Mouse (Mus musculus) midbrain, embryonic 16.5 days (tissue): ENCODE data around the gene Kcnab1. TPM values are rescaled to one million over a fixed set of nuclear protein-coding genes. Genes with fewer than 3 reads are reported as not detected.

Source experiments
- ATAC-seq: fragments of 200-750 bp; cut with Nextera tagmentation; 2 replicates; pipeline ENCODE4 v1.8.0; 2017; ENCODE audit warnings: moderate TSS enrichment
- H3K27ac ChIP-seq: fragments of 300-500 bp; sonication (generic); 2 replicates; pipeline ENCODE4 v1.5.1; 2014; ENCODE audit warnings: mild to moderate bottlenecking, low read length, mixed read lengths
- H3K27me3 ChIP-seq: fragments of 300-500 bp; sonication (generic); 2 replicates; pipeline ENCODE4 v1.6.1; 2014; ENCODE audit warnings: low read depth, low read length, mixed read lengths; ENCODE audit not compliant: control insufficient read depth, insufficient read depth
- H3K36me3 ChIP-seq: fragments of 300-500 bp; sonication (generic); 2 replicates; pipeline ENCODE4 v1.6.1; 2014; ENCODE audit warnings: mild to moderate bottlenecking, low read length, moderate library complexity, mixed read lengths; ENCODE audit not compliant: control insufficient read depth, insufficient read depth
- H3K4me1 ChIP-seq: fragments of 300-500 bp; sonication (generic); 2 replicates; pipeline ENCODE4 v1.6.1; 2014; ENCODE audit warnings: mild to moderate bottlenecking, low read length, mixed read lengths; ENCODE audit not compliant: control insufficient read depth, insufficient read depth
- H3K4me2 ChIP-seq: fragments of 300-500 bp; sonication (generic); 2 replicates; pipeline ENCODE4 v1.6.1; 2014; ENCODE audit warnings: mild to moderate bottlenecking, low read length, mixed read lengths
- H3K4me3 ChIP-seq: fragments of 300-500 bp; sonication (generic); 2 replicates; pipeline ENCODE4 v1.5.1; 2014; ENCODE audit warnings: low read depth, mild to moderate bottlenecking, low read length, moderate library complexity, mixed read lengths
- H3K9ac ChIP-seq: fragments of 300-500 bp; sonication (generic); 2 replicates; pipeline ENCODE4 v1.6.1; 2014; ENCODE audit warnings: low read depth, low read length, mixed read lengths
- H3K9me3 ChIP-seq: fragments of 300-500 bp; sonication (generic); replicated peaks from 2 replicates; pipeline ENCODE4 v1.6.1; 2014; ENCODE audit warnings: mild to moderate bottlenecking, low read length, mixed read lengths; ENCODE audit not compliant: control insufficient read depth, poor library complexity, severe bottlenecking
- WGBS: fragments of 180-500 bp; shearing (Covaris S2); extraction: QIAGEN DNeasy Blood & Tissue Kit; methylation state at CpG from one replicate; pipeline ENCODE4 v1.1.7; 2014; 5-methylcytosine and 5-hydroxymethylcytosine counted together
- polyA plus RNA-seq: library from polyadenylated mRNA; unstranded; fragments of >200 nt; fragmentation: Nextera tagmentation; extraction: Ambion mirVana; gene quantifications from 2 replicates; pipeline ENCODE4 v1.2.1, GENCODE M21; 2015

Kcnab1 gene
- polyA plus RNA-seq, 1 experiment from 2014 or later = 9.0 TPM

DNA sequence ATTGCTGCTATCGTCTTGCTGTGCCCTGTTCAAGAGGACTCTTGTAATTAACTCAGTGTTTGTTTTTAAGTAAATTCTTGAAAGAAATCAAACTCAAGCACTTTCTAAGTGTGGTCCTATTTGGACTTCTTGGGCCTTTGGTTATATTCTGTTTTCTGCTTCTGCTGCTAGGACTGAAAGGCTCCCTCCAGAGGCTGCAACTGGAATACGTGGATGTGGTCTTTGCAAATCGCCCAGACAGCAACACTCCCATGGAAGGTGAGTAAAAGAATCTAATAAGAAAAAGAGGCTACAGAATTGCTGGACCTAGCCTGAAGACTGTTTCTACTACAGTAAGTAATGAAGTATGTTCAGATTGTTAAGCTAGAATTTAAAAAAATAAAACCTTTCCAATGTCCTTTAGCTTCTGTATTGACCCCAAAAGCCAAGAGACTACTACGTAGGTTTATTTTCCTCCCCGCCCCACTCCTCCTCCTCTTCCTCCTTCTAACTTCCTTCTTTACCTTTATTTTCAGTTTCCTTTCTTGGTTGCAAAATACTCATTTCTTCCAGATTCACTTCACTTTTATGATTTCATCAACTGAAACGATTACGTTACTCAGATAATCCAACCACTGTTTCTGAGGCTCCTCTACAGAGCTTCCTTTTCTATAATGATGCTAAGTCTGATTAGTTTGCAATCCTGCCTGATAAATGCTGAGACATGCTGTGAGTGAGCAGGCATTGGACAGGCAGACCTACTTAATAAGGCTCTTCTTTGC is 210.2 kb downstream of the Kcnab1 start:
- Histone ChIP-seq H3K4me3 (no peak overlapping the region), H3K4me2 (no peak overlapping the region), H3K36me3 (no peaks in the 10 kb centered on the region), H3K9ac (no peak overlapping the region), H3K4me1 (no peaks in the 10 kb centered on the region), H3K27ac (no peak overlapping the region), H3K27me3 (no peaks in the 10 kb centered on the region), H3K9me3 (no peaks in the 10 kb centered on the region)
- no peak for ATAC-seq
- WGBS = 70% methylated on average over 7 of the region's 7 CpGs

DNA sequence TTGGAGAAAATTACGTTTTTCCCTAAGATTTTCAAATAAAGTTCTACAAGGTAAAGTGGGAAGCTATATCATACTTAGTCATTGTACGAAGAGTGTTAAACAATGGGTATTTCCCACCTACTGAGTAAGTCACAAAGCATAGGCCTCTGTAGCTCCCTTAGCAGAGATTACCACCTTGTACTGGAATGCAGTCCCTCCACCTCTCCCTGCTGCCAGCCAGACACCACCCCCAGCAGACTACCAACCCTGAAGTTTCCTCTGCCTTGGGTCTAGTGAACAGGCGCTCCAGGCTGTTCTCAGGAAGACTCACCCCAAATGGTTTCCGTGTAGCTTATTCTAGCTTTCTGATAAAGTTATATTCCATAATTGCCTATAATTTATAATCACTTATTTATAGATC is 211.8 kb downstream of the Kcnab1 start:
- H3K36me3 ChIP-seq = no peaks in the 10 kb centered on the region
- ATAC-seq = no peak
- no peak overlapping the region for H3K4me2 ChIP-seq
- no peaks in the 10 kb centered on the region for H3K4me1 ChIP-seq
- no peak overlapping the region for H3K27ac ChIP-seq
- H3K9ac ChIP-seq = no peak overlapping the region
- 89% methylated on average over 4 of the region's 4 CpGs for WGBS
- no peaks in the 10 kb centered on the region for H3K9me3 ChIP-seq
- H3K4me3 ChIP-seq = no peak overlapping the region
- H3K27me3 ChIP-seq = no peaks in the 10 kb centered on the region

- ATAC-seq = peak; percentile 48; the same call in 1 of the 2 replicates
- Histone ChIP-seq H3K4me3 (no peak overlapping the region), H3K27ac (no peak overlapping the region; the same call in 1 of the 2 replicates), H3K9ac (no peak overlapping the region), H3K4me1 (no peaks in the 10 kb centered on the region), H3K27me3 (no peaks in the 10 kb centered on the region), H3K9me3 (no peaks in the 10 kb centered on the region), H3K4me2 (no peak overlapping the region), H3K36me3 (no peaks in the 10 kb centered on the region)
- 86% methylated on average over 14 of the region's 14 CpGs for WGBS
Measured at GRCm38 (mm10) chr3:65321981-65322779, 213.0 kb downstream of the Kcnab1 start.

DNA sequence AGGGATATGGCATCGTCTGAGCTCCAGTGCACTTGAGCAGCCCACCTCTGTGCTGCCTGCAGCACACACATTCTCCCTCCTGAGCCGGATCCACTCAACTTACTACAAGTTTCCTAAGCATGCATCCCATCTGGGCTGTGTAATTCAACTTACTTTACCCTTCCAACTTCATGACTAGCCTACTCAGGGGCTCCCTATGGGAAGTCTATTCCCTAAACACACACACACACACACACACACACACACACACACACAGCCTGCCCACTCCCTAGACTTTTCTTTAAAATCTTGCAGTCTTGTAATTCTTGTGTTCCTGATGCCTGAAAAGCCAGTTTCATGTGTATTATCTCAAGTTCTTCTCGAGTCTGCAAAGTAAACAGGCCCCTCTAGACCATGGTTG is 216.1 kb downstream of the Kcnab1 start:
- ATAC-seq = no peak
- WGBS = 65% methylated on average over 3 of the region's 3 CpGs
- H3K27ac ChIP-seq = no peak overlapping the region
- no peaks in the 10 kb centered on the region for H3K36me3 ChIP-seq
- no peaks in the 10 kb centered on the region for H3K9me3 ChIP-seq
- H3K4me3 ChIP-seq = no peak overlapping the region
- H3K4me2 ChIP-seq = no peak overlapping the region
- no peaks in the 10 kb centered on the region for H3K27me3 ChIP-seq
- no peaks in the 10 kb centered on the region for H3K4me1 ChIP-seq
- no peak overlapping the region for H3K9ac ChIP-seq

- 61% methylated on average over 4 of the region's 4 CpGs for WGBS
- no peaks in the 10 kb centered on the region for H3K36me3 ChIP-seq
- H3K27ac ChIP-seq = no peak overlapping the region
- ATAC-seq = peak; percentile 67; the same call in 1 of the 2 replicates
- no peaks in the 10 kb centered on the region for H3K27me3 ChIP-seq
- H3K4me3 ChIP-seq = no peak overlapping the region
- H3K9ac ChIP-seq = no peak overlapping the region
- no peak overlapping the region for H3K4me2 ChIP-seq
- no peaks in the 10 kb centered on the region for H3K9me3 ChIP-seq
- no peaks in the 10 kb centered on the region for H3K4me1 ChIP-seq
Measured at GRCm38 (mm10) chr3:65328814-65329213, 219.6 kb downstream of the Kcnab1 start.

GRCm38 (mm10) chr3:65337835-65338464 is 228.8 kb downstream of the Kcnab1 start:
- Histone ChIP-seq H3K9ac (no peak overlapping the region), H3K4me1 (no peaks in the 10 kb centered on the region), H3K9me3 (no peaks in the 10 kb centered on the region), H3K4me2 (no peak overlapping the region), H3K27ac (no peak overlapping the region), H3K36me3 (no peaks in the 10 kb centered on the region), H3K4me3 (no peak overlapping the region), H3K27me3 (no peaks in the 10 kb centered on the region)
- no peak for ATAC-seq
- WGBS = 88% methylated on average over 10 of the region's 10 CpGs

GRCm38 (mm10) chr3:65340173-65340951 is 231.2 kb downstream of the Kcnab1 start:
- Histone ChIP-seq H3K9ac (no peak overlapping the region), H3K9me3 (no peaks in the 10 kb centered on the region), H3K4me1 (no peaks in the 10 kb centered on the region), H3K27me3 (no peaks in the 10 kb centered on the region), H3K27ac (no peak overlapping the region), H3K4me3 (no peak overlapping the region), H3K36me3 (no peaks in the 10 kb centered on the region), H3K4me2 (no peak overlapping the region)
- ATAC-seq = peak; percentile 67
- 71% methylated on average over 5 of the region's 5 CpGs for WGBS

DNA sequence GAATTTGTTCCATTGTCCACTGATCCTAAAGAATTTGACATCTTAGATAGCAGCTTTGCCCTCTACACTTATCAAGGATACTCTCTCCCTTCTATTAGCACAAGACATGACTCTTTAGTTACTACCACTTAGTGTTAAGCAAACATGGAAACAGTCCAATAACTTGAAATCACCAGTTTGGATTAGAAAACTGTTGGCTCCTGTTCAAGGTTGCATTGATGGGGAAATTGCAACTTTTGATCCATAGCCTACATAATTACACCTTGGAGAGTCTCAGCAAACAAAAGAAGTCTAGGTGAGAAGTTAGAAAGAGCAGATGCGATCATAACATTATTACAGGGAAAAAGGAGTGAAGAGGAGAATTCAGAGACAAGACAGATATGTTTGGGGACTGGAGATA is 237.0 kb downstream of the Kcnab1 start:
- Histone ChIP-seq H3K4me3 (no peak overlapping the region), H3K9me3 (no peaks in the 10 kb centered on the region), H3K27ac (no peak overlapping the region), H3K4me1 (no peaks in the 10 kb centered on the region), H3K9ac (no peak overlapping the region), H3K4me2 (no peak overlapping the region), H3K36me3 (no peaks in the 10 kb centered on the region), H3K27me3 (no peaks in the 10 kb centered on the region)
- ATAC-seq = no peak
- WGBS = 90% methylated on average over 1 of the region's 1 CpGs
